ENCODE assay signal across 9 mouse cellular contexts in genomic region chr4:155904318-155905102, GRCm38 (mm10). TPM values are rescaled to one million over a fixed set of nuclear protein-coding genes. Genes with fewer than 3 reads are reported as not detected.
DNase-seq lines count a peak whose midpoint lies in the region; ATAC-seq and TF ChIP-seq lines count a peak whose summit lies in the region.
"Had no signal": no experiment of that assay in that cellular context is flagged by ENCODE, and none has a peak within 500 bp of the region (broad histone marks: within the 10 kb centered on the region; RNA-seq: fewer than 3 reads in every experiment).

No protein-coding gene starts in this region.

- DNase-seq in adrenal gland, adult 2 months, result peak; percentile 19
- DNase-seq in adrenal gland, postnatal 36 days, result no peak
- peak; percentile 27 for DNase-seq in liver, adult 2 months (ENCODE audit: extremely low read depth, low read depth, low spot score)
- no peak for DNase-seq in liver, embryonic 11.5 days (ENCODE audit: low spot score)
- DNase-seq in NIH3T3 (ENCODE audit: low read depth), result peak; percentile 60
- peak; percentile 48 for DNase-seq in left cerebral cortex, postnatal 4 days

- no peak overlapping the region for H3K4me2 ChIP-seq in liver, embryonic 11.5 days
- H3K4me2 ChIP-seq: limb, embryonic 13.5 days had no signal

- TF ChIP-seq CTCF in liver, adult 2 months (IDR thresholded peaks at IDR 0.05; ENCODE audit: low read depth, low read length), result peak; percentile 48
- TF ChIP-seq CTCF in embryonic fibroblast, embryonic 13.5 days (IDR thresholded peaks at IDR 0.05; ENCODE audit: borderline replicate concordance, insufficient read depth, low read length), result peak; percentile 43; the same call in 1 of the 2 replicates

- 95% methylated on average over 13 of the region's 13 CpGs for WGBS in liver, adult 2 months
- WGBS in liver, embryonic 11.5 days, result 84% methylated on average over 13 of the region's 13 CpGs

- ATAC-seq in liver, embryonic 11.5 days (replicated peaks; ENCODE audit: low FRiP score), result no peak
- no peak for ATAC-seq in activated CD4-positive, CD25-positive, alpha-beta regulatory T cell, adult 4 months

- no peak overlapping the region for H3K27ac ChIP-seq in liver, adult 2 months (replicated peaks; ENCODE audit: insufficient read depth, low read depth, low read length)
- no peak overlapping the region for H3K27ac ChIP-seq in liver, embryonic 11.5 days (ENCODE audit: low read depth, low read length)
- H3K27ac ChIP-seq in embryonic fibroblast, embryonic 13.5 days (ENCODE audit: insufficient read depth, low read length), result no peak overlapping the region
- H3K27ac ChIP-seq: limb, embryonic 13.5 days had no signal

- intact Hi-C loops in left cerebral cortex, postnatal 4 days (cut with DNase I), result no loop called here

- H3K36me3 ChIP-seq in liver, adult 2 months (ENCODE audit: control insufficient read depth, insufficient read depth, low read length), result no peaks in the 10 kb centered on the region
- H3K36me3 ChIP-seq in liver, embryonic 11.5 days (ENCODE audit: control insufficient read depth, insufficient read depth, low read length), result peaks cover 31% of the 10 kb centered on the region

- no peak for TF ChIP-seq POLR2A in liver, adult 2 months (IDR thresholded peaks at IDR 0.05; ENCODE audit: extremely low read depth, insufficient read depth, low read length)
- TF ChIP-seq POLR2A in embryonic fibroblast, embryonic 13.5 days (IDR thresholded peaks at IDR 0.05; ENCODE audit: low read depth, low read length), result no peak

- no peak overlapping the region for H3K4me3 ChIP-seq in liver, adult 2 months (ENCODE audit: insufficient read depth, low read depth, low read length)
- no peak overlapping the region for H3K4me3 ChIP-seq in liver, embryonic 11.5 days (ENCODE audit: low read depth, low read length)
- no peak overlapping the region for H3K4me3 ChIP-seq in embryonic fibroblast, embryonic 13.5 days (ENCODE audit: insufficient read depth, low read length)
- H3K4me3 ChIP-seq: limb, embryonic 13.5 days had no signal

- H3K27me3 ChIP-seq in liver, adult 2 months (ENCODE audit: control insufficient read depth, insufficient read depth, low read length), result no peaks in the 10 kb centered on the region
- no peaks in the 10 kb centered on the region for H3K27me3 ChIP-seq in liver, embryonic 11.5 days (replicated peaks; ENCODE audit: control insufficient read depth, insufficient read depth, low read length)
- H3K27me3 ChIP-seq: limb, embryonic 13.5 days had no signal

- H3K9me3 ChIP-seq in liver, embryonic 11.5 days (ENCODE audit: control insufficient read depth, low read length), result no peaks in the 10 kb centered on the region
- H3K9me3 ChIP-seq: limb, embryonic 13.5 days had no signal

- H3K9ac ChIP-seq in liver, adult 2 months (ENCODE audit: low read depth, low read length), result no peak overlapping the region
- no peak overlapping the region for H3K9ac ChIP-seq in liver, embryonic 11.5 days (ENCODE audit: low read depth, low read length)
- H3K9ac ChIP-seq: limb, embryonic 13.5 days had no signal

- H3K4me1 ChIP-seq in liver, adult 2 months (ENCODE audit: control insufficient read depth, insufficient read depth, low read length), result no peaks in the 10 kb centered on the region
- no peaks in the 10 kb centered on the region for H3K4me1 ChIP-seq in liver, embryonic 11.5 days (replicated peaks; ENCODE audit: control insufficient read depth, insufficient read depth, low read length)
- no peaks in the 10 kb centered on the region for H3K4me1 ChIP-seq in embryonic fibroblast, embryonic 13.5 days (ENCODE audit: control insufficient read depth, insufficient read depth, low read length)
- H3K4me1 ChIP-seq: limb, embryonic 13.5 days had no signal

- H3K79me2 ChIP-seq in liver, adult 2 months (ENCODE audit: control insufficient read depth, insufficient read depth, low read length), result no peaks in the 10 kb centered on the region

RNA-seq across cellular contexts. Expression of gene Acap3, which starts 12.9 kb away (rescaled TPM):
- 10 to 100 TPM; 14.4 to 20.9 TPM for total RNA-seq in adrenal gland, adult 2 months (2021)
- polyA plus RNA-seq in adrenal gland, adult 2 months (2012; rRNA removed), result 29.0 and 29.3 TPM in 2 replicates
- total RNA-seq in adrenal gland, postnatal 36 days (2021), result 10 to 100 TPM; 20.1 to 20.7 TPM
- 2.5 and 3.4 TPM in 2 replicates for total RNA-seq in liver, adult 2 months (2014; rRNA removed)
- polyA plus RNA-seq in liver, adult 2 months (2012; rRNA removed), result 4.9 and 6.9 TPM in 2 replicates
- 16.1 and 17.9 TPM in 2 replicates for polyA plus RNA-seq in liver, embryonic 11.5 days (2014; fragmentation: Nextera tagmentation; extraction: Ambion mirVana)
- 18.1 and 25.7 TPM in 2 replicates for polyA plus RNA-seq in embryonic fibroblast, embryonic 13.5 days (2011; ENCODE audit: insufficient read length, low read depth, missing spikeins)
- total RNA-seq in left cerebral cortex, postnatal 4 days (2021), result 100 to 1,000 TPM; 164 to 168 TPM
- 1 to 10 TPM; 4.9 to 6.5 TPM for polyA plus RNA-seq in activated CD4-positive, CD25-positive, alpha-beta regulatory T cell, adult 4 months (2017; shearing (Covaris generic))

RNA-seq across cellular contexts. Expression of gene Pusl1, which starts 12.9 kb away (rescaled TPM):
- total RNA-seq in adrenal gland, adult 2 months (2021), result 10 to 100 TPM; 21.8 to 28.4 TPM
- polyA plus RNA-seq in adrenal gland, adult 2 months (2012; rRNA removed), result 118 and 119 TPM in 2 replicates
- 10 to 100 TPM; 25.1 to 28.1 TPM for total RNA-seq in adrenal gland, postnatal 36 days (2021)
- total RNA-seq in liver, adult 2 months (2014; rRNA removed), result 13.6 and 15.5 TPM in 2 replicates
- 33.5 and 35.0 TPM in 2 replicates for polyA plus RNA-seq in liver, adult 2 months (2012; rRNA removed)
- polyA plus RNA-seq in liver, embryonic 11.5 days (2014; fragmentation: Nextera tagmentation; extraction: Ambion mirVana), result 48.5 and 49.1 TPM in 2 replicates
- 23.2 and 27.1 TPM in 2 replicates for polyA plus RNA-seq in embryonic fibroblast, embryonic 13.5 days (2011; ENCODE audit: insufficient read length, low read depth, missing spikeins)
- 10 to 100 TPM; 62.3 to 68.1 TPM for total RNA-seq in left cerebral cortex, postnatal 4 days (2021)
- 10 to 100 TPM; 12.6 to 25.3 TPM for polyA plus RNA-seq in activated CD4-positive, CD25-positive, alpha-beta regulatory T cell, adult 4 months (2017; shearing (Covaris generic))

RNA-seq across cellular contexts. Expression of gene Ints11, which starts 35.2 kb away (rescaled TPM):
- 10 to 100 TPM; 27.5 to 32.0 TPM for total RNA-seq in adrenal gland, adult 2 months (2021)
- 24.5 and 30.8 TPM in 2 replicates for polyA plus RNA-seq in adrenal gland, adult 2 months (2012; rRNA removed)
- 10 to 100 TPM; 30.1 to 34.7 TPM for total RNA-seq in adrenal gland, postnatal 36 days (2021)
- 13.6 and 18.8 TPM in 2 replicates for total RNA-seq in liver, adult 2 months (2014; rRNA removed)
- 15.8 and 20.9 TPM in 2 replicates for polyA plus RNA-seq in liver, adult 2 months (2012; rRNA removed)
- 79.3 and 86.8 TPM in 2 replicates for polyA plus RNA-seq in liver, embryonic 11.5 days (2014; fragmentation: Nextera tagmentation; extraction: Ambion mirVana)
- polyA plus RNA-seq in embryonic fibroblast, embryonic 13.5 days (2011; ENCODE audit: insufficient read length, low read depth, missing spikeins), result 33.2 and 40.0 TPM in 2 replicates
- 10 to 100 TPM; 44.1 to 54.7 TPM for total RNA-seq in left cerebral cortex, postnatal 4 days (2021)
- 10 to 100 TPM; 82.2 to 87.0 TPM for polyA plus RNA-seq in activated CD4-positive, CD25-positive, alpha-beta regulatory T cell, adult 4 months (2017; shearing (Covaris generic))

RNA-seq across cellular contexts. Expression of gene Cptp, which starts 35.3 kb away (rescaled TPM):
- 10 to 100 TPM; 18.7 to 21.1 TPM for total RNA-seq in adrenal gland, adult 2 months (2021)
- polyA plus RNA-seq in adrenal gland, adult 2 months (2012; rRNA removed), result 29.4 and 37.1 TPM in 2 replicates
- 10 to 100 TPM in 1 of 2 experiments, 1 to 10 TPM in 1; 9.7 to 21.8 TPM for total RNA-seq in adrenal gland, postnatal 36 days (2021)
- 5.7 and 7.5 TPM in 2 replicates for total RNA-seq in liver, adult 2 months (2014; rRNA removed)
- 32.1 and 48.6 TPM in 2 replicates for polyA plus RNA-seq in liver, adult 2 months (2012; rRNA removed)
- 16.4 and 16.9 TPM in 2 replicates for polyA plus RNA-seq in liver, embryonic 11.5 days (2014; fragmentation: Nextera tagmentation; extraction: Ambion mirVana)
- 17.4 and 21.5 TPM in 2 replicates for polyA plus RNA-seq in embryonic fibroblast, embryonic 13.5 days (2011; ENCODE audit: insufficient read length, low read depth, missing spikeins)
- total RNA-seq in left cerebral cortex, postnatal 4 days (2021), result 10 to 100 TPM; 26.6 to 27.5 TPM
- polyA plus RNA-seq in activated CD4-positive, CD25-positive, alpha-beta regulatory T cell, adult 4 months (2017; shearing (Covaris generic)), result 10 to 100 TPM; 17.7 to 18.0 TPM

RNA-seq across cellular contexts. Expression of gene Ube2j2, which starts 39.1 kb away (rescaled TPM):
- 10 to 100 TPM; 64.1 to 94.4 TPM for total RNA-seq in adrenal gland, adult 2 months (2021)
- polyA plus RNA-seq in adrenal gland, adult 2 months (2012; rRNA removed), result 93.2 and 95.5 TPM in 2 replicates
- 10 to 100 TPM; 70.9 to 81.5 TPM for total RNA-seq in adrenal gland, postnatal 36 days (2021)
- 21.6 and 27.6 TPM in 2 replicates for total RNA-seq in liver, adult 2 months (2014; rRNA removed)
- polyA plus RNA-seq in liver, adult 2 months (2012; rRNA removed), result 43.4 and 46.1 TPM in 2 replicates
- 123 TPM in 2 replicates for polyA plus RNA-seq in liver, embryonic 11.5 days (2014; fragmentation: Nextera tagmentation; extraction: Ambion mirVana)
- 82.9 and 96.0 TPM in 2 replicates for polyA plus RNA-seq in embryonic fibroblast, embryonic 13.5 days (2011; ENCODE audit: insufficient read length, low read depth, missing spikeins)
- total RNA-seq in left cerebral cortex, postnatal 4 days (2021), result 100 to 1,000 TPM in 1 of 2 experiments, 10 to 100 TPM in 1; 96.0 to 101 TPM
- 10 to 100 TPM; 32.1 to 39.5 TPM for polyA plus RNA-seq in activated CD4-positive, CD25-positive, alpha-beta regulatory T cell, adult 4 months (2017; shearing (Covaris generic))

Comparison
In these comparisons a context has a peak if more than half of its experiments do, and no peak if none do; other contexts are left out.
1. DNase-seq: peak in adrenal gland, adult 2 months (single experiment), liver, adult 2 months (single experiment), NIH3T3 (single experiment) and left cerebral cortex, postnatal 4 days (single experiment); none in adrenal gland, postnatal 36 days (0 of 2) and liver, embryonic 11.5 days (single experiment).